Mouse (Mus musculus) right cerebral cortex, postnatal 4 days (tissue): ENCODE results near the gene Ahr.

Experiments used
- DNase-seq: peaks from one replicate; pipeline ENCODE4 v3.0.0-alpha.2; 2022

Ahr gene

DNA sequence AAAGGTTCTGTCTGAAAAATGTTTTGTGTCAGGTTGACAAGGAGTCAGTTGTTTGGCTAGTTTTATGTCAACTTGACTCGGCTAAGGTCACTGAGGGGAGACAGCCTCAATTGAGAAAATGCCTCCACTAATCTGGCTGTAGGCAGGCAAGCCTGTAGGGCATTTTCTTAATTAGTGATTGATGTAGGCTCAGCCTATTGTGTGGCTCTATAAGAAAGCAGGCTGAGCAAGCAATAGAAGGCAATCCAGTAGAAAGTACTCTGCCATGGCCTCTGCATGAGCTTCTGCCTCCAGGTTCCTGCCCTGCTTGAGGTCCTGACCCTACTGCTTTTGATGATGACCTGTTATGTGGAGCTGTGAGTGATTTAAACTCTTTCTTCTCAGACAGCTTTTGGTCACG is 33.4 kb downstream of the Ahr start:
- DNase-seq = no peak

DNA sequence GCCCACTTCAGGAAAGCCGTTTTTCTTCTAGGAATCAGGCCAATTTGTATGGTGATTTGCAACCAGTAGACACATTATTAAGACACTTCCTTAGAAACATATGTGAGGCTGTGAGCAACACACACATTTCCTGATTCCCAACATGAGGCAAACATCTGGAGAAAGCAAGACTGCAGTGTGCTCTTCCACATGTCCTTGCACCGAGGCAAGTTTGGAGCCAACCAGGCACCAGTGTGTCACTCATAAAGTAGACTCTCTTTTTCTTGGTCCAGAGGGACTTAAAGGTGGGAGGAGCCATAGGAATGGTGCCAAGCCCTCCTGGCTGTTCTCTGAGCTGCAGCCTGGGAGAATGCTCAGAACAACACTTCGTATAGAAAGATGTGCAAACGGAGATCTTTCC is 39.6 kb downstream of the Ahr start:
- DNase-seq = no peak

DNA sequence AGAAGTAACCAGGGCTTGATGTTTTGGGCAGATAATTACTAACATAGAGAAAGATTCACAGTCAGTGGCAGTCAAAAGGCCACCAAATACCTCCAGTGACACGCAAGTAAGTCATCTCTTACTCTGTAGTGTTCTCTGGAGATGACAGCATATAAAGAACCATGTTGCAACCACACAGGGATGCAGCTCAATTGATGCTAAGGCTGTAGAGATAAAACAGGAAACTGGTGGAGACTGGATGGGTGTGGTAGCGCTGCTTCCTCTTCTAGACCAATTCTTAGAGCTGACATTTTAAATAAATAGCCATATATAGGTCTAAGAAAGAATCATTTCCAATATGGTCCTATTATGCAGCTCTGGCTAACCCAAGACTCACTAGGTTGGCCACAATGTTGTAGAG is 54.1 kb downstream of the Ahr start:
- no peak for DNase-seq

DNA sequence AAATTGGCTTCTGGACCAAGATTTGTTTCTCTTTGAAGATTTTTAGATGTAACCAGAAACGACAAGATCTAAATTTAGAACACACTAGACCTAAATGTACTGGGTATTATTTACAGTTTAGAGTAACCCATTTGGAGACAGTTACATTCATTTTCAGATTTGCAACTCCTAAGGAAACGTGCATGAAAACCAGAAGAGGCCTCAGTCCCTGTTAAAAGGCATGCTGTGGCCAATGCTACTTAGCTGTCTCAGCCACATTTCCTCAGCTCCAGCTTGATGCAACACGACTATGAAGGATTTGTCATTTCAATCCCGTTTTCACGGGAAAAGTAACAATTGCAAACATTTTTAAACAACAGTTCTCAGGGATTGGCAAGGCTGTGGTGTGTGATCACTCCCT is 55.9 kb downstream of the Ahr start:
- no peak for DNase-seq

DNA sequence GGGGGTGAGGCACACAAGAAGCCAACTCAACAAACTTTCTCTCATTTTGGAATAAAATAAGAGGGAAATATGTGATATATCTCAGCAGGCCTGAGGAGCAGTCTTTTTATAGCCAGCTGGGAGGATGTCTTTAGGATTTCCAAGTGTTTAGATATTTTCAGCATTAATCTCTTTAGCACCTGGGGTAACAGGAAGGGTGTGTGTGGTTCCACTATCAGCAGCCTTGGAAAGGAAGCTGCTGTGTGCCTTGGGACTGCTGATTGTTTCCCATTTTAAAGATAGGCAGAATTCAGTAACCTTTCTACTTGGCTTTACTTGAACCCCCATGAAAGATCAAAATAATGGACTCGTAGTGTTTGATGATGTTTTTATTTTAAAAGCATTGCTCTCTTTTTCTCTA is 71.4 kb downstream of the Ahr start:
- DNase-seq = no peak

DNA sequence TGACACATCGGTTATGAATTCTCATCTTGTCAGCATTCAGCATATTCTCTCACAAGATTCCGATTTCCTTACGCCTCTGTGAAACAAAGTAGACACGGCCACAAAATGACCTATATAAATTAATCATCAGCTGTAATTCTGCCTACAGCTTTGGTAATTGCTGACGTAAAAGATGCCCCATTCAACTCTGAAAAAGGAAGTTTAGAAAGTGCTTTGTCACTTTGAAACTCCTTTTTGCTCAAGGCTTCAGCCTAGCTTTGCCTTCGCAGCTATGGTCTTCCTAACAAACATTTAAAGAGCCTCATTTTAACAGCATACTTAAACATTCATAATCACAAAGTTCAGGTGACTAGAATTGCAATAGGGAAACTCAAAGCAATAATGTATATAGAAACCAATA is 72.2 kb downstream of the Ahr start:
- no peak for DNase-seq

DNA sequence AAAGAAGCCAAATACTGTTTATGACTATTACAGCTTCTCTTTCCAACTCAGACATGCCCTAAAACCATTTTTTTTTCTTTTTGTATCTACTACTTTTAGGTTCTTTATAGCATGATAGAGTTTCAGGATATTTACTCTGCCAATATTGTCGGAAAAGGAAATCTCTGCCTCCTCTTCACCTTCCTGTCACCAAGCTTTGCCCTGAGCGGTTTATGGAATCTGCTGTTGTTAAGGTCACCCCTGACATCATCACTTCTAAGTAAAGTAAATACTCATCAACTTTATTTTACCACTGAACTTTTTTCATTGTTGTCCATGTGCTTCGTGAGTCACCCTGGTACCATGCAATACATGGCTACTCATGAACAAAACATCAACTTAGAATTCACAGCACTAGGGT is 75.2 kb downstream of the Ahr start:
- DNase-seq = no peak
